Mouse (Mus musculus): Measurements from ENCODE around the gene Epop.
A peak's percentile ranks its signal among the peaks of the same experiment; 100 is the strongest.

The Epop gene

DNA sequence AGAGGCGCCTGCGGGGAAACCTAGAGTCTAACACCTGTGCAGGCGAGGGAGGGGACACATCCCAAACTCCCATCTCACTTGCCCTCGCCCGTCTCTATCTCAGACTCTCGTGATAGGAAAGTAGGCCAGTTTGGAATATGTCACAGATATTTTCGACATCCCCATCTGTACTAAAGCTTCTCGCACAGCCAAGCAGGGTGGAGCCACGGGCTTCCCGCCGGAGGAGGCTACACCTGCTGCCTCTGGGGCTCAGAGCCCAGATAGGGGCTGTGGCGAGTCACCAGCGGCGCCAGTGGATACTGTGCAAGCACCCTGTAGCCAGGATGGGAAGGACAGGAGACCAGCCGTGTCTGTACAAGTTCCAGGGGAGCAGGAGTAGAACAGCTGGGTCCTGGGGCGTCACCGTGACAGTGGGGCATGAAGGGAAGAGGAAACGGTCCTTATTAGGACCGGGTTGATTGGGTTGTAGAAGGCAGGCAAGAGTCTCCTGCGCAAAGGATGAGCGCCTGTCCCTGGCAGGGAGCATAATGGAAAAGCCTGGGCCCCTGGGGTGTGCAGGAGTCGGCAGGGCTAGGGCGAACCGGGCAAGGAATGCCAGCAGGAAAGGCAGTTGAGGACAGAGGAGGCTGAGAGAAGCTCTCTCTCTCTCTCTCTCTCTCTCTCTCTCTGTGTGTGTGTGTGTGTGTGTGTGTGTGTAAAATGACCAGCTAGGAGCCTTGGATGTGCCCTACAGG is 39.1 kb downstream of the Epop start:
- DNase-seq (ENCODE audit: low spot score), result no peak

DNA sequence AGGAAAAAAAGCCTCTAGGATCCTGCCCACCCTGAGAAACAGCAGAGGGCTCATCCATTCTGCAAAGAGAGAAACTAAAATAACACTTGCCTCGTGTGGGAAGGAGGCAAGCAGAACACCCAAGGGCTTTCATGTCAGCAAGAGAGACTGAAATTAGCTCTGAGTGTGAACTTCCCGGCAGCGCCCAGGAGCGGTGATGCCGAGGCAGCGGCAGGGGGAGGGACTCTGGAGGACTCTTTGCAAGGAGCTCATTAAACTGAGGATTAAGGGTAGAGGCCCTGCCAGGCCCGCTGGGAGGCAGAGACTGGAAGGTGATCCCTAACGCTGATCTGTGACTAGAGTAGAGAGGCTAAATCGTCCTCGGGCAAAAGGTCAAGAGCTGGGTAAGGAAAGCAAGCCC is 40.3 kb downstream of the Epop start:
- no peak for DNase-seq (ENCODE audit: low spot score)

DNA sequence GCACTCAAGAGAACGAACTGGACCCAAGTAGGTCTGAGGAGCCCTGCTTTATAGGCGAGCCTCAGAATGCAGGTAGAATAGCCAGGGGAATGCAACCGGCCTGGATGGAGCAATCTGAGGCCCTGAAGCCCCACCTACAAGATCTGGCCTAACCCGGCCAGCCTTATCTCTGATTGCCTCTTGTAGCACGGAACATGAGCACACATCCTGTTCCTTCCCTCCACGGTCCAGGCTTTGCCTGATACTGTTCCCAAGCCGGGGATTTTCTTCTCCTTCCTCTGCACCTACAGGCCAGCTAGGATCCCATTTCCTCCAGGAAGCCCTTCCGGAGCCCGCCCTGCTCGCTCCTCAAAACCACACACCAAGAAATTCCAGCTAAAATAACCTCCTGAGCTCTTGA is 43.6 kb downstream of the Epop start:
- no peak for DNase-seq (ENCODE audit: low spot score)

DNA sequence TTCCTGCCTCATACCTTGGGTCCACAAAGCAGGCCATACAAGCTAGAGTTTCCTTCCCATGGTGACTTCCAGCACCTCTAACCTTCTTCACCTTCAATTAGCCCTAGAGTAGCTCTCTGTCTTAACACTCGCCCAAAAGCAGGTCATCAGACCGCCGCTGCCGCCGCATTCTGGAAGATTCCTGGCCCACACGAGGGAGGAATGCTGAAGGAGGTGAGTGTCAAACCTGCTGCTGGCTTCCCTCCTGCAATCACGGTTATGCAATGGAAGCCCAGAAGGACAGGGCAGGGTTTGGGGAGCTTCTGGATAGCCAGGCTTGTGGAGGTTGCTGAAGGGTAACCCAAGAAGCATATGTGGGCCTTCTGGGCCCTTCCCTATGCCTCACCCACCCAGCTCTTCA is 45.0 kb downstream of the Epop start:
- DNase-seq (ENCODE audit: low spot score), result no peak

DNA sequence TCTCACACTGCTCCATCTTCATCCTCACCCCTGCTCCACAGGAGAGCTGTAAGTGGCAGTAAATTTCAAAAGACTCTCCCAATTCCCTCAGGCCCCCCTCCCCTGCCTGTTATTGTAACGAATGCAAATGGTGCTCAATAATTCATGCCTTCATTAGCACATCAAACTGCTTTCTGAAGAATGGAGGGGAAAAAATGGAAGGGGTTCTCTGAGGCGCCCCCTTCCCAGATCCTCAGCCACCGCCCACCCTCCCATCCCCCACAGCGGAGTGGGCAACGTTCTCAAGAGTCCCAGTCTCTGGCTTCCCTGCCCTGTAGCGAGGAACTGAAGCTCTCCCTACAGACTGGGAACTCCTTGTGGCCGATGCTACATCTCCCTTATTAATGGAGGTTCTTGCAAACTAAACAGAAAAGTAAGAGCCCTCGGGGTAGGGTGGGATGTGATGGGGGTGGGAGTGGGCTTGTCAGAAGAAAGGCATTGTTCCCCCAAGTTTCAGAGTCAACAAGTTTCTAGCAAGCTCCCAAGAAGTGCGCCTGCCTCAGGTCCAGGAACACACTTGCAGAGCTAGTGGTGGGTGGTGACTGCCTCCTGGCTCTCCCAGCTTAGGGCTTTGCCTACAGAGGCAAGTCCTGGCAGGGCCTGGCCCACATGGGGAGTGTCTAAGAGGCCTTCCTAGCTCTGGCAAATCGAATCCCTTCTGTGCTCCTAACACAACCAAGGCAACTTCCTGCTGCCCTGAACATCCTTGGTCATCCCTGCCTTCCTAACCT is 50.2 kb downstream of the Epop start:
- DNase-seq (ENCODE audit: low spot score), result no peak

DNA sequence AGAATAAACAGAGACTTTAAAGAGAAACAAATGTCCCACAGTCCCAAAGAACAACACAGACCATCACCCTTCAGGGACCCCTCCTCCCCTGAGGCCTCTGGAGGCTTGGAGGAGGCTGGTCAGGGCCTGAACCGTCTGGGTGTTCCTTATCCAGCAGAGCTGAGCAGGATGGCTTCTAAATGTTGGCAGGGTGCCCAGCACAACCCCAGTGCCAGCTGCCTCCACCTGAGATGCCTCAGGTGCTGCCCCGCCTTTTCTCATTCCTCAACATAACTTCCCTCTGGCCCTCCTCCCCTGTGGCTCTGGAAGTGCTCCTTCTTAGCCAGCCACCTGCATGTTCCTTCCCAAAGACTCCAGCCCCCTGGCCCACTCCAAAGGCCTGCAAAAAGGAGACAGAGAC is 51.2 kb downstream of the Epop start:
- DNase-seq (ENCODE audit: low spot score), result peak; percentile 51
